In genomic region chr12:78227021-78227932, GRCm38 (mm10) we compare ENCODE assay signal across 8 mouse cellular contexts. TPM values are rescaled to one million over a fixed set of nuclear protein-coding genes. Genes with fewer than 3 reads are reported as not detected.
DNase-seq lines count a peak whose midpoint lies in the region; ATAC-seq lines count a peak whose summit lies in the region.

No protein-coding gene starts in this region.

- DNase-seq in B cell, adult 2 months = peak; percentile 44 to 50
- DNase-seq in adrenal gland, postnatal 36 days = peak; percentile 59 to 69
- peak; percentile 57 for DNase-seq in kidney, postnatal 14 days
- peak; percentile 69 for DNase-seq in testis, postnatal 10 days (ENCODE audit: low spot score)

- no peaks in the 10 kb centered on the region for H3K4me1 ChIP-seq in embryonic facial prominence, embryonic 15.5 days
- H3K4me1 ChIP-seq in heart, embryonic 14.5 days (ENCODE audit: control insufficient read depth in 2 of 2, insufficient read depth in 2 of 2, low read length in 2 of 2) = peaks cover 0 to 7% of the 10 kb centered on the region in 2 experiments; a peak in 2 of 4 replicates
- peaks cover 11% of the 10 kb centered on the region for H3K4me1 ChIP-seq in liver, embryonic 15.5 days (replicated peaks)
- H3K4me1 ChIP-seq in neural tube, embryonic 13.5 days (replicated peaks) = peaks cover 22% of the 10 kb centered on the region

- peak overlapping the region; percentile 99 for H3K27ac ChIP-seq in embryonic facial prominence, embryonic 15.5 days (replicated peaks)
- peak overlapping the region; percentile 93 to 99 for H3K27ac ChIP-seq in heart, embryonic 14.5 days (replicated peaks in 1 of 2; ENCODE audit: control insufficient read depth in 1 of 2, insufficient read depth in 1 of 2, low read depth in 2 of 2, low read length in 2 of 2)
- H3K27ac ChIP-seq in liver, embryonic 15.5 days (replicated peaks) = peak overlapping the region; percentile 90
- H3K27ac ChIP-seq in neural tube, embryonic 13.5 days (replicated peaks) = peak overlapping the region; percentile 97

- H3K27me3 ChIP-seq in embryonic facial prominence, embryonic 15.5 days = no peaks in the 10 kb centered on the region
- H3K27me3 ChIP-seq in heart, embryonic 14.5 days (ENCODE audit: control insufficient read depth, insufficient read depth, low read length) = no peaks in the 10 kb centered on the region
- no peaks in the 10 kb centered on the region; the same call in 1 of the 2 replicates for H3K27me3 ChIP-seq in liver, embryonic 15.5 days
- H3K27me3 ChIP-seq in neural tube, embryonic 13.5 days = no peaks in the 10 kb centered on the region

- H3K9ac ChIP-seq in embryonic facial prominence, embryonic 15.5 days = peak overlapping the region; percentile 80
- peak overlapping the region; percentile 91 for H3K9ac ChIP-seq in heart, embryonic 14.5 days (ENCODE audit: low read length)
- H3K9ac ChIP-seq in liver, embryonic 15.5 days = peak overlapping the region; percentile 78
- peak overlapping the region; percentile 97 for H3K9ac ChIP-seq in neural tube, embryonic 13.5 days

- under 1% methylated on average over 52 of the region's 57 CpGs for WGBS in embryonic facial prominence, embryonic 15.5 days
- WGBS in heart, embryonic 14.5 days = under 1% methylated on average over 46 of the region's 57 CpGs
- WGBS in liver, embryonic 15.5 days (ENCODE audit: insufficient replicate concordance) = 1% methylated on average over 52 of the region's 57 CpGs
- 0% methylated on average over 42 of the region's 57 CpGs for WGBS in neural tube, embryonic 13.5 days

- peak overlapping the region; percentile 83 for H3K4me2 ChIP-seq in embryonic facial prominence, embryonic 15.5 days (replicated peaks)
- peak overlapping the region; percentile 72 for H3K4me2 ChIP-seq in heart, embryonic 14.5 days (ENCODE audit: low read length)
- H3K4me2 ChIP-seq in liver, embryonic 15.5 days = peak overlapping the region; percentile 93
- peak overlapping the region; percentile 75 for H3K4me2 ChIP-seq in neural tube, embryonic 13.5 days

- 0 out of 2 replicates have a peak, but pooled peaks have one; percentile 3 for ATAC-seq in embryonic facial prominence, embryonic 15.5 days (ENCODE audit: insufficient number of reproducible peaks, low FRiP score, low TSS enrichment, low read depth)
- peak; percentile 16; the same call in 1 of the 2 replicates for ATAC-seq in heart, embryonic 14.5 days (ENCODE audit: insufficient number of reproducible peaks, insufficient read depth, low FRiP score, low read depth)
- peak; percentile 7; the same call in 1 of the 2 replicates for ATAC-seq in liver, embryonic 15.5 days (ENCODE audit: insufficient read depth)
- peak; percentile 21 for ATAC-seq in neural tube, embryonic 13.5 days (ENCODE audit: low read depth)

- H3K4me3 ChIP-seq in embryonic facial prominence, embryonic 15.5 days (replicated peaks) = peak overlapping the region; percentile 91
- peak overlapping the region; percentile 84 to 93 for H3K4me3 ChIP-seq in heart, embryonic 14.5 days (ENCODE audit: control insufficient read depth in 1 of 2, insufficient read depth in 1 of 2, low read depth in 1 of 2, low read length in 2 of 2)
- peak overlapping the region; percentile 84 for H3K4me3 ChIP-seq in liver, embryonic 15.5 days (replicated peaks)
- peak overlapping the region; percentile 98 for H3K4me3 ChIP-seq in neural tube, embryonic 13.5 days

- no peaks in the 10 kb centered on the region for H3K36me3 ChIP-seq in embryonic facial prominence, embryonic 15.5 days
- H3K36me3 ChIP-seq in heart, embryonic 14.5 days (ENCODE audit: control insufficient read depth, insufficient read depth, low read length) = no peaks in the 10 kb centered on the region
- no peaks in the 10 kb centered on the region for H3K36me3 ChIP-seq in liver, embryonic 15.5 days (replicated peaks)
- no peaks in the 10 kb centered on the region for H3K36me3 ChIP-seq in neural tube, embryonic 13.5 days

- H3K9me3 ChIP-seq in embryonic facial prominence, embryonic 15.5 days (replicated peaks) = no peaks in the 10 kb centered on the region
- no peaks in the 10 kb centered on the region for H3K9me3 ChIP-seq in heart, embryonic 14.5 days (ENCODE audit: control insufficient read depth, low read length)
- H3K9me3 ChIP-seq in liver, embryonic 15.5 days (replicated peaks) = no peaks in the 10 kb centered on the region
- no peaks in the 10 kb centered on the region for H3K9me3 ChIP-seq in neural tube, embryonic 13.5 days

RNA-seq across cellular contexts. Expression of gene Gphn, which starts 1.1 kb away (rescaled TPM):
- 10 to 100 TPM; 24.1 to 38.3 TPM for total RNA-seq in adrenal gland, postnatal 36 days (2021)
- 14.6 and 16.5 TPM in 2 replicates for polyA plus RNA-seq in embryonic facial prominence, embryonic 15.5 days (2015; fragmentation: Nextera tagmentation; extraction: Ambion mirVana)
- polyA plus RNA-seq in heart, embryonic 14.5 days (2014; fragmentation: Nextera tagmentation; extraction: Ambion mirVana) = 15.6 and 17.1 TPM in 2 replicates
- 5.0 and 5.3 TPM in 2 replicates for polyA plus RNA-seq in liver, embryonic 15.5 days (2015; fragmentation: Nextera tagmentation; extraction: Ambion mirVana)
- 37.8 and 44.5 TPM in 2 replicates for polyA plus RNA-seq in neural tube, embryonic 13.5 days (2015; fragmentation: Nextera tagmentation; extraction: Ambion mirVana)

RNA-seq across cellular contexts. Expression of gene Gm6657, which starts 33.2 kb away (rescaled TPM):
- total RNA-seq in adrenal gland, postnatal 36 days (2021) = not detected
- not detected in 2 replicates for polyA plus RNA-seq in embryonic facial prominence, embryonic 15.5 days (2015; fragmentation: Nextera tagmentation; extraction: Ambion mirVana)
- not detected in 2 replicates for polyA plus RNA-seq in heart, embryonic 14.5 days (2014; fragmentation: Nextera tagmentation; extraction: Ambion mirVana)
- not detected in 2 replicates for polyA plus RNA-seq in liver, embryonic 15.5 days (2015; fragmentation: Nextera tagmentation; extraction: Ambion mirVana)
- polyA plus RNA-seq in neural tube, embryonic 13.5 days (2015; fragmentation: Nextera tagmentation; extraction: Ambion mirVana) = not detected in 2 replicates

Comparison
In these comparisons a context has a peak if more than half of its experiments do, and no peak if none do; other contexts are left out.
1. Peak in every context shown above with its lines: DNase-seq, ATAC-seq, H3K4me3 ChIP-seq and H3K27ac ChIP-seq.